Mouse (Mus musculus) stomach, embryonic 14.5 days (tissue): Measurements from ENCODE around the gene Ap5b1. TPM values are rescaled to one million over a fixed set of nuclear protein-coding genes. Genes with fewer than 3 reads are reported as not detected.

Experiments used
- ATAC-seq: fragments of 200-750 bp; cut with Nextera tagmentation; 2 replicates; pipeline ENCODE4 v1.8.0; 2017; ENCODE audit warnings: low read depth, moderate TSS enrichment; ENCODE audit not compliant: insufficient number of reproducible peaks, insufficient read depth, low FRiP score
- H3K27ac ChIP-seq: fragments of 300-500 bp; sonication (generic); 2 replicates; pipeline ENCODE4 v1.5.1; 2014; ENCODE audit warnings: mild to moderate bottlenecking, low read length, moderate library complexity, mixed read lengths
- H3K27me3 ChIP-seq: fragments of 300-500 bp; sonication (generic); 2 replicates; pipeline ENCODE4 v1.6.1; 2014; ENCODE audit warnings: low read length, control low read depth, mixed read lengths; ENCODE audit not compliant: control insufficient read depth, insufficient read depth
- H3K36me3 ChIP-seq: fragments of 300-500 bp; sonication (generic); 2 replicates; pipeline ENCODE4 v1.6.1; 2014; ENCODE audit warnings: mild to moderate bottlenecking, control low read depth, low read length, moderate library complexity, mixed read lengths; ENCODE audit not compliant: control insufficient read depth, insufficient read depth
- H3K4me1 ChIP-seq: fragments of 300-500 bp; sonication (generic); 2 replicates; pipeline ENCODE4 v1.6.1; 2014; ENCODE audit warnings: low read length, control low read depth, mixed read lengths; ENCODE audit not compliant: control insufficient read depth, insufficient read depth
- H3K4me2 ChIP-seq: fragments of 300-500 bp; sonication (generic); replicated peaks from 2 replicates; pipeline ENCODE4 v1.6.1; 2014; ENCODE audit warnings: low read depth, low read length, control low read depth
- H3K4me3 ChIP-seq: fragments of 300-500 bp; sonication (generic); 2 replicates; pipeline ENCODE4 v1.5.1; 2014; ENCODE audit warnings: low read depth, low read length, control low read depth
- H3K9ac ChIP-seq: fragments of 300-500 bp; sonication (generic); replicated peaks from 2 replicates; pipeline ENCODE4 v1.6.1; 2014; ENCODE audit warnings: low read depth, mild to moderate bottlenecking, control low read depth, low read length, moderate library complexity, mixed read lengths
- H3K9me3 ChIP-seq: fragments of 300-500 bp; sonication (generic); 2 replicates; pipeline ENCODE4 v1.6.1; 2016; ENCODE audit warnings: low read depth, low read length, control low read depth; ENCODE audit not compliant: control insufficient read depth
- WGBS: fragments of 180-500 bp; shearing (Covaris S2); extraction: QIAGEN DNeasy Blood & Tissue Kit; methylation state at CpG from one replicate; pipeline ENCODE4 v1.1.7; 2014; 5-methylcytosine and 5-hydroxymethylcytosine counted together
- polyA plus RNA-seq: library from polyadenylated mRNA; unstranded; fragments of >200 nt; fragmentation: Nextera tagmentation; extraction: Ambion mirVana; gene quantifications from 2 replicates; pipeline ENCODE4 v1.2.1, GENCODE M21; 2014

The Ap5b1 gene
- polyA plus RNA-seq, 1 experiment from 2014 or later = 5.5 TPM

- no peaks in the 10 kb centered on the region for H3K27me3 ChIP-seq
- no peak overlapping the region for H3K4me2 ChIP-seq
- no peak overlapping the region for H3K9ac ChIP-seq
- no peaks in the 10 kb centered on the region for H3K9me3 ChIP-seq
- no peaks in the 10 kb centered on the region for H3K36me3 ChIP-seq
- H3K27ac ChIP-seq = no peak overlapping the region
- ATAC-seq = no peak
- no peaks in the 10 kb centered on the region for H3K4me1 ChIP-seq
- 41% methylated on average over 11 of the region's 11 CpGs for WGBS
- H3K4me3 ChIP-seq = no peak overlapping the region
These were observed 23.8 kb upstream of the Ap5b1 start for GRCm38 (mm10) chr19:5544031-5544430.

DNA sequence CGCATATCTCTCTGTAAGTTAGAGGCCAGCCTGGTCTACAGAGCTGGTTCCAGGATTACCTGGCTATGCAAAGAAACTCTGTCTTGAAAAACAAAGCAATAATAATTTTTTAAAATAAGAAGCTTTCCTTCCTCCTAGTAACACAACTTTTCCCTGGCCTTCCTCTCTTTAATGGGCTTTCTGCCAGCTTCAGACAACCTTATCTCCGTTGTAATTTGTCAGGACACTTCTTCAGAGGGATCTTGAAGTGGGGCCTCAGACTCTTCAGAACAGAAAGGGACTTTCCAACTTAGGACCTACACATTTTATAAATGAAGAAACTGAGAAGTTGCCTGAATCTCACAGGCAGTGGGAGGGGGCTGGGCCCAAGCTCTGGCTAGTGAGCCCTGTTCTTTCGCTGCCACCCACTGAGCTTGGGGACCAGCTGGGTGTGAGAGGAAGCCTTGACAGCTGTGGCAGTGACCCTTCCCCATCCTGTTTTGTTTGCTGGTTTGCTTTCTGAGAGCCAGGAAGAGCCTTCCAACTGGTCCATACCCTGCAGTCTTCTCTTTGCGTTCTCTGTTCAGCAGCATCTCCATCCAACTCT lies 20.3 kb upstream of the Ap5b1 start:
- Histone ChIP-seq H3K4me3 (no peak overlapping the region), H3K27ac (no peak overlapping the region), H3K9me3 (no peaks in the 10 kb centered on the region), H3K4me1 (no peaks in the 10 kb centered on the region), H3K4me2 (no peak overlapping the region), H3K9ac (no peak overlapping the region), H3K36me3 (peaks cover 3% of the 10 kb centered on the region; the same call in 1 of the 2 replicates), H3K27me3 (no peaks in the 10 kb centered on the region)
- WGBS = 69% methylated on average over 4 of the region's 4 CpGs
- no peak for ATAC-seq

DNA sequence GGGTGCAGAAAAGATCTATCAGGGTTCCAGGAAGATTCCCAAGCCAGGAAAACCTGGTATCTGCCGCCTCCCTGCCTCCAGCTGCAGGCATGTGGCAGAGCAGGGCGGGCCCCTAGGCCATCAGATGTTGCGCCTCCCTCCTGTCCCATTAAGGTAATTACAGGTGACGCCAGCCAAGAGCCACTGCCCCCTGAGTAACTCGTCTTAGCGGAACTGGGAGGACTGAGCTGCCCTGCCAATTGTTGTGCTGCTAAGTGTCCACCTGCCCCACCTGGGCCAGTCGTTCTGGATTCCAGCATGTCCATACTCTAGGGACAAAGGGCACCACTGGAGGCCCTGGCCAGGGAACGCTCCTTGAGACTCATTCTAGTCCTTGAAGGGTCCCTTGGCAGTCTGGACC lies 14.0 kb upstream of the Ap5b1 start:
- WGBS = 49% methylated on average over 8 of the region's 8 CpGs
- 0 out of 2 replicates have a peak overlapping the region, but pooled peaks have one; percentile 12 for H3K4me2 ChIP-seq
- no peaks in the 10 kb centered on the region for H3K9me3 ChIP-seq
- peaks cover 3% of the 10 kb centered on the region; the same call in 1 of the 2 replicates for H3K36me3 ChIP-seq
- H3K27ac ChIP-seq = no peak overlapping the region
- peaks cover 5% of the 10 kb centered on the region for H3K27me3 ChIP-seq
- H3K4me1 ChIP-seq = no peaks in the 10 kb centered on the region
- 0 out of 2 replicates have a peak, but pooled peaks have one; percentile 5 for ATAC-seq
- H3K4me3 ChIP-seq = no peak overlapping the region
- H3K9ac ChIP-seq = no peak overlapping the region

DNA sequence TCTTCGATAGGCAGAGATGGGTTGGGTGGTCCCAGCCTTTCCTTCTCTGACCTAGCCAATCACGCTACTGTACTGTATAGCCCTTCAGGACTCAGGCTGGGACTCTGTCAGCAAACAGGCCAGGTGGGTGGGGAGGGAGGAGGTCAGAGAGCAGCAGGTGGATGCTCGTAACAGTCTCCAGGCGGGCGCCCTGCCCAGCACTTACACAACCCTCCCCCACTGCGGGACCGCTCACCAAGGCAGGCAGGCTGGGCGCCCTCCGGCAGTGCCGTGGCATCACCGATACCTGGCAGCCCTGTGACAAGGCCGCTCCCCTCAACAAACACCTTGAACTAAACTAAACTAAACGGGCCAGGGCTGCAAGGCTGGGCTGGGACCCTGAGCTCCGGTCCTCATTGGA lies 13.6 kb upstream of the Ap5b1 start:
- 61% methylated on average over 14 of the region's 14 CpGs for WGBS
- Histone ChIP-seq H3K4me3 (no peak overlapping the region), H3K27me3 (peaks cover 9% of the 10 kb centered on the region), H3K27ac (no peak overlapping the region), H3K9me3 (no peaks in the 10 kb centered on the region), H3K9ac (no peak overlapping the region), H3K4me1 (no peaks in the 10 kb centered on the region), H3K4me2 (0 out of 2 replicates have a peak overlapping the region, but pooled peaks have one; percentile 12), H3K36me3 (peaks cover 3% of the 10 kb centered on the region; the same call in 1 of the 2 replicates)
- peak; percentile 68; the same call in 1 of the 2 replicates for ATAC-seq

- Histone ChIP-seq H3K27ac (no peak overlapping the region), H3K9me3 (no peaks in the 10 kb centered on the region), H3K9ac (no peak overlapping the region), H3K4me2 (peak overlapping the region; percentile 24; the same call in 1 of the 2 replicates), H3K4me3 (no peak overlapping the region), H3K27me3 (peaks cover 35% of the 10 kb centered on the region), H3K36me3 (no peaks in the 10 kb centered on the region), H3K4me1 (peaks cover 8% of the 10 kb centered on the region; the same call in 1 of the 2 replicates)
- no peak for ATAC-seq
- 49% methylated on average over 7 of the region's 7 CpGs for WGBS
These were observed 9.7 kb upstream of the Ap5b1 start for GRCm38 (mm10) chr19:5558169-5558568.

- H3K4me3 ChIP-seq = peak overlapping the region; percentile 43; the same call in 1 of the 2 replicates
- peaks cover 8% of the 10 kb centered on the region; the same call in 1 of the 2 replicates for H3K4me1 ChIP-seq
- H3K36me3 ChIP-seq = no peaks in the 10 kb centered on the region
- H3K4me2 ChIP-seq = peak overlapping the region; percentile 61
- H3K27me3 ChIP-seq = peaks cover 35% of the 10 kb centered on the region
- no peak overlapping the region for H3K9ac ChIP-seq
- H3K27ac ChIP-seq = no peak overlapping the region
- 56% methylated on average over 8 of the region's 8 CpGs for WGBS
- ATAC-seq = no peak
- H3K9me3 ChIP-seq = no peaks in the 10 kb centered on the region
These were observed 9.1 kb upstream of the Ap5b1 start for GRCm38 (mm10) chr19:5558770-5559169.

GRCm38 (mm10) chr19:5559229-5559628 lies 8.6 kb upstream of the Ap5b1 start:
- 21% methylated on average over 7 of the region's 8 CpGs for WGBS
- no peak overlapping the region; the same call in 1 of the 2 replicates for H3K27ac ChIP-seq

GRCm38 (mm10) chr19:5559631-5560456 lies 8.0 kb upstream of the Ap5b1 start:
- peaks cover 8% of the 10 kb centered on the region; the same call in 1 of the 2 replicates for H3K4me1 ChIP-seq
- H3K27ac ChIP-seq = peak overlapping the region; percentile 75
- no peaks in the 10 kb centered on the region for H3K36me3 ChIP-seq
- peak overlapping the region; percentile 61 for H3K4me2 ChIP-seq
- H3K27me3 ChIP-seq = peaks cover 35% of the 10 kb centered on the region
- peak overlapping the region; percentile 42 for H3K9ac ChIP-seq
- no peaks in the 10 kb centered on the region for H3K9me3 ChIP-seq
- 1% methylated on average over 69 of the region's 69 CpGs for WGBS
- no peak; the same call in 1 of the 2 replicates for ATAC-seq
- peak overlapping the region; percentile 43 for H3K4me3 ChIP-seq

More at GRCm38 (mm10) chr19:5559229-5559628, 8.6 kb upstream of the Ap5b1 start:
- Histone ChIP-seq H3K4me1 (peaks cover 8% of the 10 kb centered on the region; the same call in 1 of the 2 replicates), H3K9me3 (no peaks in the 10 kb centered on the region), H3K4me3 (peak overlapping the region; percentile 43), H3K36me3 (no peaks in the 10 kb centered on the region), H3K9ac (no peak overlapping the region), H3K4me2 (peak overlapping the region; percentile 61), H3K27me3 (peaks cover 35% of the 10 kb centered on the region)
- ATAC-seq = no peak
